8 mouse cellular contexts compared by ENCODE assay signal in genomic region chr3:27607796-27608151, GRCm38 (mm10).
DNase-seq lines count a peak whose midpoint lies in the region; ATAC-seq and TF ChIP-seq lines count a peak whose summit lies in the region.

No protein-coding gene starts in this region.

- 42% methylated on average over 7 of the region's 7 CpGs for WGBS in intestine, embryonic 15.5 days
- 68% methylated on average over 7 of the region's 7 CpGs for WGBS in neural tube, embryonic 15.5 days

- no peak overlapping the region for H3K4me2 ChIP-seq in intestine, embryonic 15.5 days (replicated peaks)
- no peak overlapping the region for H3K4me2 ChIP-seq in neural tube, embryonic 15.5 days

- no peak overlapping the region for H3K9ac ChIP-seq in intestine, embryonic 15.5 days
- H3K9ac ChIP-seq in neural tube, embryonic 15.5 days (replicated peaks) = no peak overlapping the region

- H3K36me3 ChIP-seq in intestine, embryonic 15.5 days = no peaks in the 10 kb centered on the region
- no peaks in the 10 kb centered on the region for H3K36me3 ChIP-seq in neural tube, embryonic 15.5 days

- TF ChIP-seq CTCF in layer of hippocampus, adult 2 months (conservative IDR thresholded peaks at IDR 0.05) = no peak

- peak overlapping the region; percentile 52 for H3K27ac ChIP-seq in layer of hippocampus, adult 2 months
- peak overlapping the region; percentile 62; the same call in 1 of the 2 replicates for H3K27ac ChIP-seq in intestine, embryonic 15.5 days
- H3K27ac ChIP-seq in neural tube, embryonic 15.5 days (replicated peaks) = peak overlapping the region; percentile 70

- DNase-seq in layer of hippocampus, adult 2 months (ENCODE audit: low spot score in 2 of 2) = no peak
- DNase-seq in layer of hippocampus, postnatal 25 days (ENCODE audit: extremely low spot score in 1 of 2, low spot score in 1 of 2) = no peak
- peak; percentile 63 to 65 for DNase-seq in heart, adult 18-20 months
- no peak for DNase-seq in layer of hippocampus, adult 9-10 months (ENCODE audit: low spot score)
- no peak for DNase-seq in thymus, postnatal 0 days (ENCODE audit: low spot score)
- DNase-seq in right cerebral cortex, postnatal 14 days = no peak

- no peaks in the 10 kb centered on the region for H3K27me3 ChIP-seq in intestine, embryonic 15.5 days (replicated peaks)
- H3K27me3 ChIP-seq in neural tube, embryonic 15.5 days (replicated peaks) = no peaks in the 10 kb centered on the region

- peak overlapping the region; percentile 20; the same call in 1 of the 2 replicates for H3K4me3 ChIP-seq in layer of hippocampus, adult 2 months
- no peak overlapping the region for H3K4me3 ChIP-seq in intestine, embryonic 15.5 days (replicated peaks)
- no peak overlapping the region for H3K4me3 ChIP-seq in neural tube, embryonic 15.5 days (replicated peaks)

- H3K9me3 ChIP-seq in intestine, embryonic 15.5 days = no peaks in the 10 kb centered on the region
- H3K9me3 ChIP-seq in neural tube, embryonic 15.5 days (replicated peaks) = no peaks in the 10 kb centered on the region

- H3K4me1 ChIP-seq in intestine, embryonic 15.5 days (replicated peaks) = peaks cover 20% of the 10 kb centered on the region
- peaks cover 29% of the 10 kb centered on the region for H3K4me1 ChIP-seq in neural tube, embryonic 15.5 days

- peak; percentile 30; the same call in 1 of the 2 replicates for ATAC-seq in intestine, embryonic 15.5 days
- ATAC-seq in neural tube, embryonic 15.5 days (ENCODE audit: low FRiP score) = 0 out of 2 replicates have a peak, but pooled peaks have one; percentile 25

Comparison
In these comparisons a context has a peak if more than half of its experiments do, and no peak if none do; other contexts are left out.
1. DNase-seq: peak in heart, adult 18-20 months (2 of 2); none in layer of hippocampus, adult 2 months (0 of 2), layer of hippocampus, postnatal 25 days (0 of 2), layer of hippocampus, adult 9-10 months (single experiment), thymus, postnatal 0 days (single experiment) and right cerebral cortex, postnatal 14 days (single experiment).
2. Peak in every context shown above with its lines, with median percentiles within 50 percentile points of each other: H3K27ac ChIP-seq.